Mouse (Mus musculus) spleen, postnatal 36 days (tissue): ENCODE measurements around the gene Cryl1.

Source experiments
- DNase-seq, 2 experiments: peaks; one replicate each; pipeline ENCODE4 v3.0.0; 2022; ENCODE audit warnings: low spot score in 2 of 2, mixed read lengths in 1 of 2

Cryl1 gene

GRCm38 (mm10) chr14:57398065-57398757 lies at the start of gene Cryl1:
Gene Cryl1, minus strand, starts transcription at chr14:57398529.
- peak; percentile 98 for DNase-seq

GRCm38 (mm10) chr14:57430451-57430850 lies 32.1 kb upstream of the Cryl1 start:
- no peak for DNase-seq

GRCm38 (mm10) chr14:57424212-57424561 lies 25.9 kb upstream of the Cryl1 start:
- DNase-seq = no peak

DNA sequence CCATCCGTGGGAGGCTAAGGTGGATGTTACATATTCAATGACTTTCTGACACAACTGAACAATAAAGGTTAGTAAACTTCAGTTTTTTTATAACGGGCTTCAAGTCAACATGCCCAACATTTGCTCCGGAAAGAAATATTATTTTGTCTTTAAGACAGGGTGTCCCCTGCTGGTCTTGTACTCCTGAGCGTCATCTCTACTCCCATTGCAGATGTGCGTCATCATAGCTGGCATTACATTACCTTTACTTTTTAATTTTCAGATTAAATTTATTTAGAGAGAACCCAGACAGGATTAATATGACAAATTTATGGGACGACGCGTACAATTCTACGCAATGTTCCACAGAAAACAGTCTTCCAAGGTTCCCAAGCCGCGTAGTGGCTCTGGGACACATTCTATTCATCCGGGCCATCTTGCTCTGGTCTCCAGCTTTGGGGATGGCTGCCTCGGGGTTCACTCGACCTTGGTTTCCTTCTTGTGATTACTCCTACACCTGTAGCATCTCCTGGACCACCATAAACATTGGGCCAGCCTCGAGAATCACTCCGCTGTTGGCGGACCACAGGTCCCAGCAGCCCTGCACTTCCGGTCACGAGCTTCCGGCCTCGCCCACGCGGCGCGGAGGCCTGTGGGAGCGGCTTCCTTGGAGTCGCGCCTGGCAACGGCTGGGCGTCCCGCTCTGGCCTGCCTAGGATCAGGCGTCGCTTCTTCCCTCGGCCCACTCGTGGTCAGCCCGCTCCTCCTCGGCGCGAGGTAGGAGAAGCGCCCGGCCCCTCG lies 25.3 kb upstream of the Cryl1 start, which contains the start of gene Ift88:
TSS of gene Ift88 (plus strand) at position 631 of the 780 bp plus-strand sequence.
- peak; percentile 88 to 89 for DNase-seq

GRCm38 (mm10) chr14:57417187-57417586 lies 18.9 kb upstream of the Cryl1 start:
- no peak for DNase-seq

- no peak for DNase-seq
Measured at GRCm38 (mm10) chr14:57412166-57412565, 13.8 kb upstream of the Cryl1 start.

- no peak for DNase-seq
Measured at GRCm38 (mm10) chr14:57409106-57409505, 10.8 kb upstream of the Cryl1 start.

GRCm38 (mm10) chr14:57408100-57408499 lies 9.8 kb upstream of the Cryl1 start:
- DNase-seq = no peak

- DNase-seq = peak in 1 of 2 experiments; percentile 12
Measured at GRCm38 (mm10) chr14:57407039-57407987, 9.0 kb upstream of the Cryl1 start.

DNA sequence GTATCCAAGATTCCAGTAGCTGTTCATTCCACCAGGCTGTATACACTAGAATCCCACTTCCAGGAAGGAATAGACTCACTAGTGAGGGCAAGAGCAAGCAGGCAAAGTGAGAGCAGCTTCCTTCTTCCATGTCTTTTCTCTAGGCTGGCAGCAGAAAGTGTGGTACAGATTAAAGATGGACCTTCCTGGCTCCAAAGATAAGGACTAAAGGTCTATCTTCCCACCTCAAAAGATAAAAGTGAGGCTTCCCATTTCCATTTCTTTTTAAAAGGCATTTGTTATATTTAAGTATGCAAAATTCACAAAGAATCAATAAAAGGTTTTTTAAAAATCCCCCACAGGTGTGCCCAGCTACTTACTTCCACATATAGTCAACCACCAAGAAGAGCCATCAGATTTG lies 4.5 kb upstream of the Cryl1 start:
- DNase-seq = no peak

DNA sequence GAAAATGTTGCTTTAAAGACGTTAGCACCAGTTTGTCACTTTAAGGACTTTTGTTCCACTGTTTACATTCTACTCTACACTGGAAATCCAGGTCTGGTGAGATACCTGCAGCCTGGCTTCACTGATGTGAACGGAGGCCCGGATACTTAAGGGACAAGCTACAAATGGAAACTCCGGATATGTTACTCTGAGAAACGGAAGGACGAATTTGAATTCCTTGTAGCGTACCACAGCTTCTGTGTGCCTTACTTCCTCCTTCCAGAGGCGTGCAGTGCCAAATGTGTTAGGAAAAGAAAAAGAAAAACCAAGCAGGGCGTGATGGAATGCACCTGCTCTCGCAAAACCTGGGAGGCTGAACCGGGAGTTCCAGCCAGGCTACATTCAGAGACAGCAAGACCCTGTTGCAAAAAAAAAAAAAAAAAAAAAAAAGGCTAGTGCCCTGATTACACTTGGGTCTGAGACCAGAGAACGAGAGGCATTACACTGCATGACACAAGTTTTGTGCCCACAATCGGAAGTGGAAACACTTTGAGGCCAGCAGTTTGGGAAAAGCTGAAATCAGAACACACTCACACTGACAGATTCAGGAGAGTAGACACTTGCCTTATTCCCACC lies 591 bp upstream of the Cryl1 start:
- peak; percentile 32 to 40 for DNase-seq

DNA sequence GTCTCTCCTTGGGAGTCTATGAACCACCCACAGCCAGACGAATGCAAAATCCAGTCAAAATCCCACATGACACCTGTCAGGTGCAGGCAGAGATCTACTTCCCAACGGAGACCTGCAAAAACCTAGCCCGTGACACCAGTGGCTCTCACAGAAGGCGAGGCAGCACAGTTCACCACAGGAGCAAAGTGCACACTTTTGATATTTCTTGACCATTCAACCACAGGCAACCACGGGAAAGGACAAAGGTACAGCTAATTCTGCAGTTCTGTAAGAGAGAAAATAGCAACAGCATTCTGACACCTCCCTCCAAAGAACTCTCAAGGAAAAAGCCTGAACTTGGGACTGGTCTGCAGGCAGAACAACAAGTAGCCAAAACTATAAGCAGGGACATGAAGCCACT lies 1.1 kb downstream of the Cryl1 start:
- DNase-seq = no peak

DNA sequence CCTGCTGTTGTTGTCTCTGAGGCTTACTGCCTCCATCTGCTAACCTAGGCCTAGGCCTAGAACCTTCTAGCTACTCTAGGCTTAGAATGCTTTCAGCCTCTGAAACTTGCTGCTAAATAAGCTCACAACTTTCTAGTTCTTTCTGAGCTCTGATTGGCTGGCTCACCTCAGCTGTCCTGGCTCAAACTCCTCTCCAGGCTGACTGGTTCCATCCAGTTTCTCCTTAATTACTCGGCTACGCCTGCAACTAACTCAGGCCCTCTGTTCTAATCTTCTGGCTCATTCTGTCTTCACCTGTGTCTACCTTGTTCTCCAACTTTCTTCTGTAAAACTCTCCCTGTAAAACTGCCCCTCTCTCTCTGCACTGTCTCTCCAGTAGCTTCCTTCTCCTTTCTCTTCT lies 2.9 kb downstream of the Cryl1 start:
- DNase-seq = no peak

GRCm38 (mm10) chr14:57392278-57392677 lies 6.1 kb downstream of the Cryl1 start:
- DNase-seq = no peak

DNA sequence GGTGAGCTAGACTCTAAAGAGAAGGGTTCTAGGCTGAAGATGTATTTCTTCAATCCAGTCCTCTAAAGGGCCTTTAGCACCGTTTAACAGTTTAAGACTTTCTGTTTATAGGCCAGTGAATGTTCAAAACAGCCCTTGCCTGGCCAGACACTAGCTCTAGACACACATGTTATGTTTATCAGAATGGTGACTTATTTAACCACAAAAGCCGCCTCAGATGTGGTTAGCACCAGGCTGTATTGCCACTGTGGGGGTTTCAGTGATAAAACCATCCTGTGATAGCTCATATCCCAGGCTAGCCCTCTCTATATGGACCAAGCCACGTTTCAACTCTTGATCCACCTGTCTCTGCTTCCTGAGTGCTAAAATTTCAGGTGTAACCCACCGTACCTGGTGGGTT lies 6.7 kb downstream of the Cryl1 start:
- DNase-seq = no peak

- DNase-seq = no peak
Measured at GRCm38 (mm10) chr14:57386758-57387561, 11.4 kb downstream of the Cryl1 start.

GRCm38 (mm10) chr14:57385667-57386066 lies 12.7 kb downstream of the Cryl1 start:
- no peak for DNase-seq

- DNase-seq = no peak
Measured at GRCm38 (mm10) chr14:57377531-57377930, 20.8 kb downstream of the Cryl1 start.

- no peak for DNase-seq
Measured at GRCm38 (mm10) chr14:57376956-57377355, 21.4 kb downstream of the Cryl1 start.

- no peak for DNase-seq
Measured at GRCm38 (mm10) chr14:57376016-57376415, 22.3 kb downstream of the Cryl1 start.

GRCm38 (mm10) chr14:57375205-57375604 lies 23.1 kb downstream of the Cryl1 start:
- DNase-seq = no peak
